9 mouse cellular contexts compared by ENCODE assay signal in the genomic region with DNA sequence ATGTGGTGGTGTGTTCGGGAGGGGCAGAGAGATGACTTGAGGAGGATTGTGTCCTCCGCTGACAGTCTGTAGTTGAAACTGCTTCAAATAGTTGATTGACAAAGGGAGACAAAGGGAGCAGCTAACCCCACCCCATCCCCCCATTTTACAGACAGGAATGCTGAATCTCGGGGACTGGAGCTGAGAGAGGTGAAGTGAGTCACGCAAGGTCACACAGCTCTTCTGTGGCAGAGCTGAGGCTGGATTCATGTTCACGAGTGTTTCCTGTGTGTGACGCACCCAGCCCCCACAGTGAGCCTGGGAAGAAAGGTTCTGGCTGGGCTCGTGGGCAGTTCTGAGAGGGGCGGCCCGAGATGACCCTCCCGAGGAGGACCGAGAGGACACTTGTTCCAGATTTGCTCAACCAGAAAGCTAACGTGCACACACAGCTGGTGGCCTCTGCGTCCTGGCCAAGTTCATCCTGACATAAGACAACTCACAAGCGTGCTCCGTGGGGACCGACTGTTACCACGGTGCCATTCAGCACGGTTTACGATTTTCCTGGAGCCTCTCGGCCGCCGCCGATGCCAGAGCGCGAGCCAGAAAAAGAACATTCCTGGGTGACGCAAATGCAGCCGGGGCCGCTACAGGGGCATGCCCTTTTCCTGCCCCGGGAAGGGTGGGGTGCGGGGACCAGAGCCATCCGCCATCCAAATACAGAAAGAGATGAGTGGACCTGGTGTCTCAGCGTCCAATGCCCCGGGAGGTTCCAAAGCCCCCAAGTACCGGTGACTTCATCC.
DNase-seq lines count a peak whose midpoint lies in the region; ATAC-seq lines count a peak whose summit lies in the region.
"Had no signal": no experiment of that assay in that cellular context is flagged by ENCODE, and none has a peak within 500 bp of the region (broad histone marks: within the 10 kb centered on the region; RNA-seq: fewer than 3 reads in every experiment).

No protein-coding gene starts in this region.

- no peak for ATAC-seq in forebrain, embryonic 14.5 days
- no peak for ATAC-seq in midbrain, embryonic 12.5 days (ENCODE audit: low FRiP score, low read depth)
- no peak for ATAC-seq in megakaryocyte progenitor cell, adult 5-6 weeks (replicated peaks; ENCODE audit: poor library complexity)

- no peaks in the 10 kb centered on the region; the same call in 1 of the 2 replicates for H3K4me1 ChIP-seq in forebrain, embryonic 14.5 days (ENCODE audit: control insufficient read depth, insufficient read depth, low read length)
- H3K4me1 ChIP-seq in midbrain, embryonic 12.5 days, result peaks cover 15% of the 10 kb centered on the region

- H3K4me3 ChIP-seq in forebrain, embryonic 14.5 days (ENCODE audit: low read depth, low read length), result peak overlapping the region; percentile 24
- H3K4me3 ChIP-seq in midbrain, embryonic 12.5 days, result peak overlapping the region; percentile 34

- DNase-seq in right cerebral cortex, adult 2 months (ENCODE audit: low spot score in 2 of 2), result peak; percentile 5 to 7
- no peak for DNase-seq in right cerebral cortex, postnatal 36 days (ENCODE audit: low spot score in 2 of 2)
- DNase-seq in forebrain, embryonic 14.5 days (ENCODE audit: low spot score), result peak; percentile 27
- peak; percentile 63 for DNase-seq in heart, postnatal 25 days (ENCODE audit: low spot score)
- peak; percentile 6 to 8 for DNase-seq in left cerebral cortex, postnatal 36 days (ENCODE audit: low spot score in 2 of 2)
- peak; percentile 50 for DNase-seq in urinary bladder, postnatal 25 days (ENCODE audit: low spot score)

- no peaks in the 10 kb centered on the region for H3K9me3 ChIP-seq in forebrain, embryonic 14.5 days (replicated peaks; ENCODE audit: control insufficient read depth, low read length)
- no peaks in the 10 kb centered on the region for H3K9me3 ChIP-seq in midbrain, embryonic 12.5 days

- H3K4me2 ChIP-seq in forebrain, embryonic 14.5 days (ENCODE audit: low read length), result peak overlapping the region; percentile 50
- peak overlapping the region; percentile 60 for H3K4me2 ChIP-seq in midbrain, embryonic 12.5 days (replicated peaks)

- peaks cover 30% of the 10 kb centered on the region for H3K27me3 ChIP-seq in forebrain, embryonic 14.5 days (replicated peaks; ENCODE audit: control insufficient read depth, insufficient read depth, low read length)
- peaks cover 77% of the 10 kb centered on the region for H3K27me3 ChIP-seq in midbrain, embryonic 12.5 days

- no peak overlapping the region for H3K27ac ChIP-seq in forebrain, embryonic 14.5 days (ENCODE audit: low read depth, low read length)
- H3K27ac ChIP-seq in midbrain, embryonic 12.5 days (replicated peaks), result no peak overlapping the region
- H3K27ac ChIP-seq: macrophage had no signal

- WGBS in forebrain, embryonic 14.5 days, result 25% methylated on average over 34 of the region's 34 CpGs
- 19% methylated on average over 34 of the region's 34 CpGs for WGBS in midbrain, embryonic 12.5 days

- H3K9ac ChIP-seq in forebrain, embryonic 14.5 days (ENCODE audit: low read length), result peak overlapping the region; percentile 54
- peak overlapping the region; percentile 28 for H3K9ac ChIP-seq in midbrain, embryonic 12.5 days (replicated peaks)

- intact Hi-C loops in heart, postnatal 25 days (cut with DNase I), result loop anchor here (5.0 kb wide), 1 partner anchor 145 kb away; no protein-coding TSS in a partner anchor
- intact Hi-C loops in left cerebral cortex, postnatal 36 days (cut with DNase I), result loop anchor here (5.0 kb wide), 1 partner anchor 110 kb away; a partner anchor contains a TSS

- H3K36me3 ChIP-seq in forebrain, embryonic 14.5 days (ENCODE audit: control insufficient read depth, insufficient read depth, low read length), result no peaks in the 10 kb centered on the region
- H3K36me3 ChIP-seq in midbrain, embryonic 12.5 days, result no peaks in the 10 kb centered on the region

Comparison
In these comparisons a context has a peak if more than half of its experiments do, and no peak if none do; other contexts are left out.
1. DNase-seq: peak in right cerebral cortex, adult 2 months (2 of 2), forebrain, embryonic 14.5 days (single experiment), heart, postnatal 25 days (single experiment), left cerebral cortex, postnatal 36 days (2 of 2) and urinary bladder, postnatal 25 days (single experiment); none in right cerebral cortex, postnatal 36 days (0 of 2).